Mouse (Mus musculus) adrenal gland, adult 8-10 months (tissue): ENCODE measurements around the gene Taf5. TPM values are rescaled to one million over a fixed set of nuclear protein-coding genes. Genes with fewer than 3 reads are reported as not detected.

ENCODE experiments used
- DNase-seq: peaks from one replicate; pipeline ENCODE4 v3.0.0; 2022
- total RNA-seq, 4 experiments: library from RNA; stranded (reverse); gene quantifications; 2 replicates each; pipeline ENCODE4 v1.2.4; 2022

The Taf5 gene
- total RNA-seq, 4 experiments from 2014 or later, result 2.5 to 4.2 (median 3.6) TPM

- no peak for DNase-seq
These were observed 1.7 kb upstream of the Taf5 start for GRCm38 (mm10) chr19:47065860-47066259.

GRCm38 (mm10) chr19:47067924-47068611 is 522 bp downstream of the Taf5 start:
- peak; percentile 82 for DNase-seq

- no peak for DNase-seq
These were observed 20.7 kb downstream of the Taf5 start for GRCm38 (mm10) chr19:47088226-47088625.

- no peak for DNase-seq
These were observed 22.4 kb downstream of the Taf5 start for GRCm38 (mm10) chr19:47089718-47090525.

GRCm38 (mm10) chr19:47090550-47091156 is 23.1 kb downstream of the Taf5 start, which contains the start of the genes Usmg5 and Pdcd11:
Gene Usmg5, minus strand, starts transcription at chr19:47090647.
Gene Pdcd11, plus strand, starts transcription at chr19:47090768.
- peak; percentile 94 for DNase-seq

- DNase-seq, result no peak
These were observed 33.5 kb downstream of the Taf5 start for GRCm38 (mm10) chr19:47101080-47101479.

GRCm38 (mm10) chr19:47104641-47105271 is 37.2 kb downstream of the Taf5 start:
- no peak for DNase-seq

- DNase-seq, result no peak
These were observed 51.1 kb downstream of the Taf5 start for GRCm38 (mm10) chr19:47118634-47119033.

- DNase-seq, result no peak
These were observed 53.5 kb downstream of the Taf5 start for GRCm38 (mm10) chr19:47121054-47121453.

GRCm38 (mm10) chr19:47122802-47123201 is 55.3 kb downstream of the Taf5 start:
- DNase-seq, result no peak

- DNase-seq, result no peak
These were observed 60.6 kb downstream of the Taf5 start for GRCm38 (mm10) chr19:47128164-47128563.

- DNase-seq, result no peak
These were observed 61.3 kb downstream of the Taf5 start for GRCm38 (mm10) chr19:47128835-47129234.

GRCm38 (mm10) chr19:47130551-47131125 is 63.1 kb downstream of the Taf5 start:
- DNase-seq, result no peak

Other genes with a start within 250 kb of the Taf5 start
- 1 to 10 TPM; 6.1 to 9.9 (median 7.6) TPM for gene Ina, start 53.0 kb upstream of the Taf5 start, total RNA-seq
- 10 to 100 TPM; 44.2 to 83.0 (median 65.5) TPM for gene Nt5c2, start 52.6 kb upstream of the Taf5 start, total RNA-seq
- gene Pcgf6, start 16.8 kb upstream of the Taf5 start, total RNA-seq, result 10 to 100 TPM; 11.7 to 19.9 (median 15.6) TPM
- gene Usmg5, start 22.9 kb downstream of the Taf5 start, total RNA-seq, result 100 to 1,000 TPM; 366 to 588 (median 484) TPM
- 10 to 100 TPM; 25.3 to 28.8 (median 26.4) TPM for gene Pdcd11, start 23.0 kb downstream of the Taf5 start, total RNA-seq
- gene Calhm2, start 70.5 kb downstream of the Taf5 start, total RNA-seq, result 1 to 10 TPM; 4.6 to 8.8 (median 7.5) TPM
- gene Calhm1, start 76.5 kb downstream of the Taf5 start, total RNA-seq, result not detected
- not detected for gene Calhm3, start 90.0 kb downstream of the Taf5 start, total RNA-seq
- 10 to 100 TPM; 16.2 to 26.8 (median 22.2) TPM for gene Neurl1a, start 111.1 kb downstream of the Taf5 start, total RNA-seq